Mouse (Mus musculus) adrenal gland, adult (tissue): Measurements from ENCODE around the gene Tenm3.
"Not testable (repeated sequence)": the region's sequence is repeated elsewhere in the genome, so short reads cannot be mapped to it uniquely, and the experiment has no call there.

Experiments
- DNase-seq, 2 experiments: peaks; one replicate each; pipeline ENCODE4 v3.0.0; 2022 to 2023; ENCODE audit warnings: low spot score in 1 of 2; ENCODE audit not compliant: inconsistent age in 2 of 2

Gene Tenm3

DNA sequence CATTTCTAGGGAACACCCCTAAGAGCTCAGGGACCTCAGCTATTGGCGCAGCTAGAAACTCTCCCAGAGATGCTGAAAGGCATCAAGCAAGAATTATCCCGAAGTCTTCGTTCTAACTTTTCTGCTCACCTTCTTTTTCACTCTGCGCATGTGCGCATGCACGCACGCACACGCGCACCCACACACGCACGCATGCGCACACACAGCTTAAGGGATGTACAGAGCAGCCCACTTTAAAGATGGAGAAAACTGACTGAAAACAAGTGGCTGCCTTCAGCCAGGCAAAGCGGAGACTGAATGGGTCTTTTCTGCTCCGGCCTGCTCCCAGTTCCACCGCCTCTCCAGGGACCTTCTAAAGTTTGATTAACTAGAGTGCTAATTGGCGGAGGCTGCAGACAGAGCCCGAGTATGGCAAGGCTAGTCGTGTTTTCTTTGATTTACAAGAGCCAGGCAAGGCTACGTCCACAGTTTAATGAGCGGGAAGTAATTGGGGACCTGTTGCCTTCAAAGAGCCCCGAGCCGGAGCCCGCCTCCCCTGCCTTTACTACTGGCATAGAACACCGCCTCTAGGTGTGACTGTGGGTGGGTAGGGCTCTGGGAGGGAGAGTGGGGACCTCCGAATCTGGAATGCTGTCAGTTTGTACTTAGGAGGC is 623.1 kb downstream of the Tenm3 start:
- no peak for DNase-seq

DNA sequence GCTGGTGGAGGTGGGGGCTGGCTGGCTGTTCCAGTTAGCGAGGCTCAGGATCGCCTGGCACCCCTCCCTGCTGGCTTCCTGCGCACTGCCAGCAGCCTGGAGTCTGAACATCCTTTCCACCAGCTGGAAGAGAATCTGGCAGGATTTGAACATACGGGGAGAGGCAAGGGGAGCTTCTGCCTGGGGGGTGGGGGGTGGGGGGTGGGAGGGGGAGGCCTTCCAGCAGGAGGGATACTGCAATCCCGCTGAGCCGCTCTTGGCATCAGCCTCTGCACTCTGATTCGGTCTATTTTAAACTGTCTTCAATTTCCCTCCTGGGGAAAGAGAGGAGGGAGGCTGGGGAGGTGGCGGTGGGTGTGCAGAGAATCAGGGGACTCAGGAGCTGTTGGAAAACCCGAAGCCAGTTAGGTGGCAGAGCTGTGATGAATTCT is 628.7 kb downstream of the Tenm3 start:
- no peak for DNase-seq

DNA sequence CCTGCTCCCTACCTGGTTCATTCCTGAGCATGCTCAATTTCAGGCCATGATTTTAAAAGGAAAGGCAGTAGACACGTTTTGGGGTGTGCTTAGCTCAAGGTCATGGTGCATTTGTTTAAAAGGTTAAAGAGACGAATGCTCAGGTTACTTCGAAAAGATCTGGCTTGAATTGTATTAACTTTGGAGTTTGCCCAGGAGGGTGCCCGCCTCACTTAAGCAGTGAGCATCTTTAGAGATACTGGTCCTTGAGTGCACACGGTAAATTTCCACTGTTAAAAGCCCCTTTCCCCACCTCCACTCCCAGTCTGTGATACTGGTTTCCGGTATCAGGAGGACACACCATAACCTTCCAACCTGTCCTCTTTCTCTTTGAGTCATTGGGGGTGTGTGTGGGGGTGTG is 629.4 kb downstream of the Tenm3 start:
- no peak for DNase-seq

DNA sequence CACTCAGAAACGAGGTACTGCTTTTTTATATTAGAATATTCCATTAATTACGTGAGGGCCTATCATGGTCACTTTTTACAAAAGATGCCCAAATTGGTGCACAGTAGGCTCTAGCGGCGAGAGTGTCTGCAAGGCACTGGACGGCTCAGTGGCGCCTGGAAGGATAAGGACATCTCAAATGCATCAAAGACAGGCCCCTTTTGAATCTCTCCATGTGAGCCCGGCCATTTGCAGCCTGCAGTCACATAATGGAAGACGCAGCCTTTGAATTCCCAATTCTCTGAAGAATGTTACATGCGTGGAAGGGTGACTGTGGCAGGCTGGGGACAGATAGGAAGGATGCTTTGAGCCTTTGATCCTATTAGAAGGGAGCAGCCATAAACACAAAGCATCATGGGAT is 631.8 kb downstream of the Tenm3 start:
- no peak for DNase-seq

DNA sequence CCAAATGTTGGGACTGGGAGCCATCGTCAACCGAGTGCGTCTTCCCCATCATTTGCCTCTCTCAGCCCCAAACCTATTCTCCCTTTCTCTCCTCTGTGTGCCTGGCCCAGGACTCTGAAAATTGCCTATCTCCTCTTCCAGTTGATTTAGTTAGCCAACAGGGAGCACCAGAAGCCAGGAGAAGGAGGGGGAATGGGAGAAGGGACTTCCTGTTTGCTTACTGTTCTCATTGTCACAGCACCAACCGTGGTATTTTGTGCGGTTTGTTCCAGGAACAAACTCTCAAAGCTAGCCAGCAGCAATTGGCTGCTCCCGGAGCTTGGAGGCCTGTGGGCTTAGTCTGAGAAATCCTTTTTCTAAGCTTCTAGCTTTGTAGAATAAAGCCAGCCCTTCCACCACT is 636.2 kb downstream of the Tenm3 start:
- no peak for DNase-seq

DNA sequence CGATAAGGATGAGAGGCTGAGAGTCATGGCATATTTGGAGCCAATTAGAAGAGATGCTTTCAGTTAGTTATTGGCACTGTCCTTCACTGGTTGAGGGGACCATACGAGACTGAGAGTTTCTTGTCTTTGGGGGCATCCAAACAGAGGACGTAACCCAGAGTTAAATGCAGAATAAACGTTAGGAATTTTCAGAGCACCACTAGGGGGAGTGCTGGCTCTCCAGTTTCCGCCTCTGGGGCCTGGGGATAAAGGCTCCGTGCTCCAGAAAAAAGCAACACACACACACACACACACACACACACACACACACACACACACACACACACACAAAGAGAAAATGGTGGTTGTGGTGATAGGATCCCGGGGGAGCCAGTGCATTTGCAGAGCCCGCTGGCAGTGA is 636.8 kb downstream of the Tenm3 start:
- no peak for DNase-seq

DNA sequence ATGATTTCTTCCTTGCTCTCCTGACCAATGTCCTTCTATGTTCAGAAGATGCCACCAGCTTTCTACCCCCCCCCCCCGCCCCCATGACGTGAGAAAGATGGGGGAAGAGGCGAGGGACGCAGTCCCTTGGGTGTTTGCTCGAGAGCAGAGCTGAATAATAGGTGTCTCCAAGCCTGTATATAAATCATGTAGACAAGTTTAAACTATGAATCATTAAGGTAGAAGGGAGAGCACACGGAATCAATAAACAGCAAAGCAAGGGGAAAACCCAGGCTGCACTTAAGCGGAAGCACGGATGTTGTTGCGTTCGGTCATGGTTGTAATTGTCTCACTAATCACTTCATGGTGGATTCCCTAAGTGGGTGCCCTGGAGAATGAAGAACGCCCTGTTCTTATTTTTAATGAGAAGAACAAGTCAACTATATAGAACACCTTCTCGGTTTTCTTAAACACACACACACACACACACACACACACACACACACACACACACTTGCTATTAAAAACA is 638.9 kb downstream of the Tenm3 start:
- DNase-seq: no peak

DNA sequence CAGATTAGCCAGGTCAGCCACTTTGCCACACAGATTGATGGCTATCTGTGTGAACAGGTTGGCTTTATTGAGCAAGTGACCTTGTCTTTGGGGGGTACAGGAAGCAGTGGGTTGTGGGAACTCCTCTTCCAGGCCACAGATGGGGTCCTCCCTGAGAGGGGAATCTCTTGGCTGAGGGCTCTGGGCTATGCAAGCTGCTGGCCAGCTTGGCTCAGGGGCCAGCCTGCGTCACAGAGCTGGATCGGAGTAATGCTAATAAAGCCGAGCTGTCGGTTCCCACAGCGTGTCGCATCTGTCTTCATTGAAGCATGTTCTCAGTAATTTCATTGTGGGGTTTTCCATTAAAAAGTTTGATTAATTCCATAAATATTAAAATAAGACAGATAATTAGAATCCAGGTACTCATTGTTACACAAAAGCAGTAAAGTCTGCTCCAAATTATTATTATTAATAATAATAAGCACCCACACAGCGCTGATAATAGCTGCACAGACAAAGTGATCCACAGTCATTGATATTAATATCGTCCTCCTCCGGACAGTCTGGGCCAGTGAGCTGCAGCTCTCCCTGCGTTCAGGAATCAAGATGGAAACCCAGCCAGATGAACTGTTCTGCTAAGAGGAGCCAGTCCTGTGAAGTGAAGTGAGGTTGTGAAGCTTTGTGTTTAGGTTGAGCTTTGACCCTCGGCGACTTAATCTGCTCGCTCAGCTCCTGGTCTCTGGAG is 639.5 kb downstream of the Tenm3 start:
- DNase-seq: no peak

DNA sequence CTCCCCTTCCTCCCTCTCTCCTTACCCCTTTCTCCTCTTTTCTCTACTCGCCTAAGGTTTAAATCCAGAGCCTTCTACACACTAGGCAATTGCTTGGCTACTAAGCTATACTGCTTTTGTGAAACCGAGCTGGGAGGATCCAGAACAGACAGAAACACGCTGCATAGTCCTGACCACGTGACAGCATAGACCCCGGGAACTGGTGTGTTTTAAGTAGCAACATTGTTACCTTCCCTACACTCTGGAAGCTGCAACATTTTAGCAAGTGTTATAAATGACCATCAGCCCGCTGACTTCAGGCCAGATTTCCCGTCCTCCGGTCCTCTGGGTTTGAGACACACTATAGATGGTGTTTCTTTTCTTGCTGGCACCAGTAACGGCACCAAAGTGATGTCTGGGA is 640.1 kb downstream of the Tenm3 start:
- DNase-seq: no peak

DNA sequence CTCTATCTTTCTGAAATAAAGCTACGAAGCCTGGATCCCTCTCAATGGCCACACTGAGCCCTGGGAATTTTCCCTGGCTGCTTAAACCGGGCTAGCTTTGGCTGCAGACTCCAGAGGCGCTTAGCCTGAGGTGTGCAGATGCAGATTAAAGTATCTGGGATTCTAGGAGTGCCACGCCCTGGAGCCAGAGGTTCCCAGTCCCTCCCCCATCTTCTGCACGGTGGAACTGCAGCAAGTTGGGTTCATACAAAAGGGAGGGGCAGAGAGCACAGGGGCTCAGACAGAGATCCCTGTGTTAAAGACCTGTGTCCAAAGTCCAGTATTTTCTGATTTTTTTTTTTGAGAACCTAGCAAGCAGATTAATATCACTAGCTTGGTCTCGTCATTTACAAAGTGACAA is 640.6 kb downstream of the Tenm3 start:
- no peak for DNase-seq

DNA sequence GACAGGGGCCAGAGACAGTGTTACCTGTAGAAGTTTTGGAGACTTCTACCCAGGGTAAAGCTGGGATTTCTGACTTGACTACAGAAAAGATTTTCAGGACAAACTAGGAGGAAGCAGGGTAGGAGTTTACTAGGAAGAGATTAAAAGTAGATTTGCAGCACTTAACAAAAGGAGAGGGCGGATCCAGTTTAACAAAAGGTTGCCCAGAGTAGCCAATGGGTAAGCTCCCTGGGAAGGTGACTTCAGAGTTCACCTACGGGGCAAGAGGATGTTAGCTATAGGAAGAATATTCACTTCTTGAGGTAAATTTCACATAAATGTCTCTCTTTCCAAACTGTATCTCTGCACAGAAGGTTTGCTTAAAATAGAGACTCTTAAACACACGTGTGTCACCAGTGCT is 641.1 kb downstream of the Tenm3 start:
- DNase-seq: no peak

DNA sequence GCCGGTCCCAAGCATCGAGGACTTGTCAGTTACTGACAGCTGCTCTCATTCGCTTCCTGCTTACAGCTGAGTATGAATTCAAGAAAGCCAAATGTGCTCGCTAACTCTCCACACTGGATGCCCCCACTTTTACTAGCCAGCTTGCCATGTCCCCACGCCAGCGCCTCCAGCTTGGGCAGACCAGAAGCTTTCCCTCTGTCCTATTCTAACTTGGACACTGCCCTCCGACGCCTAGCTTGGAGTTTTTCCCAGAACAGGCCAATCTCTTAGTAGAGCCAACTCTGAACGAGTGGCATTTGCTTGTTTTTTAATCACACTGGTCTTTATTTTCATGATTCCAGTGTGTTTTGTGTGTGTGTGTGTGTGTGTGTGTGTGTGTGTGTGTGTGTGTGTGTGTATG is 644.6 kb downstream of the Tenm3 start:
- DNase-seq: no peak

DNA sequence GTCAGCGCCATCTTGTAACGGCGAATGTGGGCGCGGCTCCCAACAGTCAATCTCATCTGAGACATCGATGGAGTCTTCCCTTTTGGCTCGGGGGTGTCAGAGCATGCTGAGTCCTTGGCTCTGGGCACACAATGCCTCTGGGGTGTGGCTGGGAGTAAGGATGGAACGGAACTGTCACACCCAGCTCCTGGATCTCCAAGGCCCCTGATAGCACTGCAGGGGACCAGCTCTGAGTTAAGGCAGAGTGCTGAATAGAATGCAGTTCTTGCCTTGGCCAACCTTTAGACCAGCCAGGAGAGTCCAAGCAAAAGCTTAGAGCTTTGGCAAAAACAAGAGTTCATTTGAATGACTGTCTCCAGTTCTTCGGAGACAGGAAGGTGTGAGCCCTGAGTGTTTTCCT is 647.8 kb downstream of the Tenm3 start:
- no peak for DNase-seq

DNA sequence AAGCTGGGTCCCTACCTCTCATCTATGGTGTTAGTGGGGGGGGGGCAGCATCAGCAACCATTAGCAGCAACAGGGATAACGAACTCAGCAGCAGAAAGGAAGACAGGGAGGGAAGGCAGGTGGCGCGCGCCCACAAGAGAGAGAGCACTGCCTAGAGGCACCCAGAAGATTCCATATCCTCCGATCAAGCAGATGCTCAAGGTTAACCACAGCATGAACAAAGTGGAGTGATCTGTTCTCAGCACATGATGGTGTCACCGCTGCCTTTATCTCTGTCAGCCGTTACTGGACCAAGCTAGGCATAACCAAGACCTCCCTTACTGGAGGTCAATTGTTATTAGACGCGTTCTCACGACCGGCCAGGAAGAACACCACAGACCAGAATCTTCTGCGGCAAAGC is 655.2 kb downstream of the Tenm3 start:
- no peak for DNase-seq

DNA sequence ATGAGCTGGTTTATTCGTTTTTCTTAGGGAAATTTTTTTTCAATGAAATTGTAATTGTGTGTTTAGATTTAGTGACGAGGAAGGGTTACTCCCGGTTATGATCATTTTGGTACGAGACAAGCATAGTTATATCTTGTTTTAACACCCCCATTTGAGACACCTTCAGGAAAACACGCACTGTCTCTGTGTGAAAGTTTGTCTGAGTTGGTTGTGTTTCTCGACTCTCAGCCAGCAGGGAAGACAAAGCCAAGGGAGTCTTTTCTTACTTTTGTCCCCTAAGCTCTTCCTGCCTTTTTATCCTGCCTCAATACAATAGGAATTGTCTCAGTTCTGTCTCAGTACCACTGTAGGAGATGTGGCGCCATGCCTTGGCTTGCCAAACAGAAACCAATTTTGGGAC is 660.0 kb downstream of the Tenm3 start:
- DNase-seq: no peak

DNA sequence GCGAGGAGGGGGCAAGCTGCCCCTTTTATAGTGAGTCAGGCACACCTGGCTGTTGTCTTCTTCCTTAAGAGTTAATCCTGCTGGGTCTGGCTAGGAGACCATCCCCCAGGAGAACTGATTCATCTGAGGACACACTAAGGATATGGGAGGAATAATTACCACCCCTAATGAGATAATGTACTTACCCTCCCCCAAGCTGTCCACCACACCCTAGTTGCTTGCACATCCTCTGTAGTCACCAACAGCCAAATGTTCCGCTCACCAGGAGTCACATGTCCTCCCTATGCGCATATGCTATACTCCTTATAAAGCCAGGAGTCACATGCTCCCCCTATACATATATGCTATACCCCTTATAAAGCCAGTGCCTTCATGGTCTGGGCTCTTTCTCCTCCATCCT is 662.8 kb downstream of the Tenm3 start:
- no peak for DNase-seq

DNA sequence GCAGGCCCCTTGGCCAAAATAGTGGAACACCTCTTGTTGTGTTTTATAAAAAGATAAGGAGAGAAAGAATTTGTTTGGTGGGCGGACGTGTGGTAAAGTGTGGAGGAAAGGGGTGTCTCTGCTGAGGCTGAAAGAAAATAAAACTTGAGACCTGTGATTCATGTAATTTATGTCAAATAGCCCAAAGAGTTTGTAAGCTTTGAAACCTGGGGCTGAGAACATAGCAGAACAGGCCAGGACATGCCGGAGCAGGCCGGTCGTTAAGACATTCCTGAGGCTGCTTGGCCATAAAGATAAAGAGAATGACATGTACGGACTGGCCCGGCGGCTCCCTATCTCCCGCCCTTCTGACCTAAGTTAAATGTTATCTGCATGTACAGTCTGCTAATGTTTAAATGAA is 663.6 kb downstream of the Tenm3 start:
- DNase-seq: not testable (repeated sequence)

DNA sequence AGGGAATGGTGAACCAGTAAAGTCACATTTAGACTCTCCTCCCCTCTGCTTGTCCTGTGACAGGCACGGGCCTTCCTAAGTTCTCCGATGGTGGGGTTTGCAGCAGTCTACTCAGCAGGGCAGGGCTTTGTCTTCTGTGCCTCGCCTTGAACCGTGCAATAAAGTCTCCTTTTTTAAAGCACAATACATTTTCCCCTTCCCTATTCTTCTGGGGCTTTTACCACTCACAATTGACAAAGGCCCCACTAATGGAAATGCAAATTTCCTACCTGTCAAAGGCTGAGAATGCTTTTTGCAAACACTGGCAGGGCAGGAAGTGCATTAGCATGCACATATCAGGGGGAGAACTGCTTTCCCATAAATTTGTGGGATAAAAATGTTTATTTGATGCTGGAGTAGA is 664.8 kb downstream of the Tenm3 start:
- DNase-seq: no peak

DNA sequence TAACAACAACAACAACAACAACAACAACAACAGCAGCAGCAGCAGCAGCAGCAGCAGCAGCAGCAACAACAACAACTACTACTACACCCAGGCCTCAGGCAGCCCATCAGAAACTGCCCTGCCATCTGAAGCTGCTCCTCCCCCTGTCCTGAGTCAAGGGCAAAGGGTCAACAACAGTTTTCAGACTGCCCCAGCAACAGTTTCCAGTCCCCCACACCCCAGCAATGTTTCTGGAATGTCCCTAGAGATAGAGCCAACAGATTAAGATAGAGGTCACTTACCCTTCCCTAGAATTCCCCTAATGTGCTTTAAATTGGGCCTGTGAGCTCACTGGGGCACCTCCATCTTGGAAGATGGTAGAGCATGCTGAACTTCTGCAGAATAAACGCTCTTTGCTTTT is 665.9 kb downstream of the Tenm3 start:
- no peak for DNase-seq
